Mouse (Mus musculus): ENCODE measurements around the gene Ovol1. TPM values are rescaled to one million over a fixed set of nuclear protein-coding genes. Genes with fewer than 3 reads are reported as not detected.

Ovol1 gene
- polyA plus RNA-seq, 1 experiment from 2014 or later = 0.35 TPM

DNA sequence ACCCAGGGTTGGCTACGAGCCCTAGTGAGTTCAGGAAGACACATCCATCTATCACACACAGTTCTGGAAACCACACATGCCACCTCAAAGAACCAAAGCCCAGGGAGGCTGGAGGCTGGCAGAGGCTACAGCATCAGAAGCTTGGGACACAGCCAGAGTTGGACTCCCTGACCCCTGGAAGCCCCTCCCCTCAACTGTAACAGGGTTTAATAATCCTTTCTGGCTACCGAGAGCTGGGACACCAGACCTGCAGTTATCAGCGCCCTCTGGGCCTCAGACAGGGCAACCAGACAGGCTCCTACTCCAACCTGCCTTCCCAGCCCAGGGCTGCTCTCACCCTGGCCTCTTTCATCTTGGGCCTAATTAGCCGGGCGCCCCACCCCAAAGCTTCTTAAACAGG lies 5.9 kb upstream of the Ovol1 start:
- H3K9me3 ChIP-seq (ENCODE audit: control insufficient read depth, low read length) = no peaks in the 10 kb centered on the region
- peaks cover 22% of the 10 kb centered on the region for H3K27me3 ChIP-seq (ENCODE audit: control insufficient read depth, insufficient read depth, low read length)
- no peak overlapping the region for H3K4me2 ChIP-seq (ENCODE audit: low read depth, low read length, severe bottlenecking)
- no peak overlapping the region; the same call in 1 of the 2 replicates for H3K9ac ChIP-seq (ENCODE audit: low read length)
- H3K27ac ChIP-seq (ENCODE audit: low read depth, low read length) = no peak overlapping the region
- H3K36me3 ChIP-seq (ENCODE audit: control insufficient read depth, insufficient read depth, low read length) = no peaks in the 10 kb centered on the region
- H3K4me1 ChIP-seq (replicated peaks; ENCODE audit: control insufficient read depth, insufficient read depth, low read length) = peaks cover 8% of the 10 kb centered on the region; the same call in 1 of the 2 replicates
- WGBS = 50% methylated on average over 5 of the region's 5 CpGs
- no peak overlapping the region for H3K4me3 ChIP-seq (ENCODE audit: low read depth, low read length)
- ATAC-seq (replicated peaks; ENCODE audit: low FRiP score) (no peak), DNase-seq (ENCODE audit: low spot score) (no peak)

DNA sequence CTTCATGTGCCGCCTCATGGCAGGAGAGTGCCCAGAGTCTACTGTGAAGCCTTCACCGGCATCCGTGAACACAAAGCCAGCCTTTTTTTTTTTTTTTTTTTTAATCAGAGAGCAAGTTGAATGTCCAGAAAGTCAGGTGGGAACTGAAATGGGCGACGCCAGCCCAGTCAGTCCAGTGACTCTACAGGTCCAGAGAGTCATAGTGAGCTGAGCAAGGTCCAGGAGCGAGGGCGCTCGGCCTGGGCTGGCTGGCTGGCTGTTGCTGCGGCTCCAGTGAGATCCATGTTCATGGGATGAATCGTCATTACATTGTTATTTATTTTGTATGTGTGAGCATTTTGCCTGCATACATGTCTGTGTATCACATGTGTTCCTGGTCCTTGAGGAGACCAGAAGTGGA lies 2.3 kb upstream of the Ovol1 start:
- H3K27ac ChIP-seq (ENCODE audit: low read depth, low read length) = no peak overlapping the region
- WGBS = 90% methylated on average over 10 of the region's 10 CpGs
- no peak for DNase-seq (ENCODE audit: low spot score)
- no peaks in the 10 kb centered on the region for H3K36me3 ChIP-seq (ENCODE audit: control insufficient read depth, insufficient read depth, low read length)
- no peaks in the 10 kb centered on the region for H3K9me3 ChIP-seq (ENCODE audit: control insufficient read depth, low read length)
- H3K27me3 ChIP-seq (ENCODE audit: control insufficient read depth, insufficient read depth, low read length) = peaks cover 57% of the 10 kb centered on the region
- H3K4me2 ChIP-seq (ENCODE audit: low read depth, low read length, severe bottlenecking) = no peak overlapping the region
- H3K9ac ChIP-seq (ENCODE audit: low read length) = no peak overlapping the region
- no peak overlapping the region for H3K4me3 ChIP-seq (ENCODE audit: low read depth, low read length)
- peaks cover 11% of the 10 kb centered on the region for H3K4me1 ChIP-seq (replicated peaks; ENCODE audit: control insufficient read depth, insufficient read depth, low read length)
- no peak for ATAC-seq (replicated peaks; ENCODE audit: low FRiP score)

GRCm38 (mm10) chr19:5561886-5562285 lies 1.4 kb upstream of the Ovol1 start:
- Histone ChIP-seq H3K27ac (ENCODE audit: low read depth, low read length) (no peak overlapping the region), H3K4me3 (ENCODE audit: low read depth, low read length) (no peak overlapping the region), H3K27me3 (ENCODE audit: control insufficient read depth, insufficient read depth, low read length) (peaks cover 61% of the 10 kb centered on the region), H3K9ac (ENCODE audit: low read length) (no peak overlapping the region), H3K4me1 (replicated peaks; ENCODE audit: control insufficient read depth, insufficient read depth, low read length) (peaks cover 11% of the 10 kb centered on the region), H3K9me3 (ENCODE audit: control insufficient read depth, low read length) (no peaks in the 10 kb centered on the region), H3K36me3 (ENCODE audit: control insufficient read depth, insufficient read depth, low read length) (no peaks in the 10 kb centered on the region), H3K4me2 (ENCODE audit: low read depth, low read length, severe bottlenecking) (no peak overlapping the region)
- WGBS = 52% methylated on average over 3 of the region's 3 CpGs
- no peak for DNase-seq (ENCODE audit: low spot score)
- ATAC-seq (replicated peaks; ENCODE audit: low FRiP score) = no peak

DNA sequence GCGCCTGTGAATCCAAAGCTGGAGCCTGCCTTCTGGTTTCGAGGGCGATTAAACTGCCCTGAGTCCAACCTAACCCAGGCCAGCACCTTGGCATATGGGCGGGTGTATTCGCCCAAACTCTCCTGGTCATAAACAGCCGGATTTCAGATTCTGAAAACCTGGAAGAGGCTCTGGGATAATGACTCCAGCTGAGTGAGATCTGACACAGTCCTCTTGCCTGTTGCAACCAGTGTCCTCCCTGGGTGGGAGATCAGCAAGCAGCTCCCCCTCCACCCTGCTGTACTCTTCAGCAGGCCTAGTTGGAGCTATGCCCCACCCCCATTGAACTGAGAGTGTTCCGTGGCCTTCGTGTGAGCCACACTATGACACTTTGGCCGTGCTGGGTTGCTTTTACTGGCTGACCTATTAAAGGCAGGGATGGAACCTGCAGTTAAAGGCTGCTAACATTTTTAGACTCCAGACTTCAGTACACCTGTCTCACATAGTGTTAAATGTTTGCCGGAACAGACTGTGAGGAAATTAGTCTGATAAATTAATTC lies 875 bp upstream of the Ovol1 start:
- H3K4me1 ChIP-seq (replicated peaks; ENCODE audit: control insufficient read depth, insufficient read depth, low read length) = peaks cover 11% of the 10 kb centered on the region
- no peak for DNase-seq (ENCODE audit: low spot score)
- no peaks in the 10 kb centered on the region for H3K9me3 ChIP-seq (ENCODE audit: control insufficient read depth, low read length)
- H3K36me3 ChIP-seq (ENCODE audit: control insufficient read depth, insufficient read depth, low read length) = no peaks in the 10 kb centered on the region
- no peak overlapping the region for H3K9ac ChIP-seq (ENCODE audit: low read length)
- no peak for ATAC-seq (replicated peaks; ENCODE audit: low FRiP score)
- no peak overlapping the region for H3K27ac ChIP-seq (ENCODE audit: low read depth, low read length)
- H3K27me3 ChIP-seq (ENCODE audit: control insufficient read depth, insufficient read depth, low read length) = peaks cover 58% of the 10 kb centered on the region
- peak overlapping the region; percentile 21; the same call in 1 of the 2 replicates for H3K4me3 ChIP-seq (ENCODE audit: low read depth, low read length)
- no peak overlapping the region for H3K4me2 ChIP-seq (ENCODE audit: low read depth, low read length, severe bottlenecking)
- WGBS = 17% methylated on average over 10 of the region's 10 CpGs

DNA sequence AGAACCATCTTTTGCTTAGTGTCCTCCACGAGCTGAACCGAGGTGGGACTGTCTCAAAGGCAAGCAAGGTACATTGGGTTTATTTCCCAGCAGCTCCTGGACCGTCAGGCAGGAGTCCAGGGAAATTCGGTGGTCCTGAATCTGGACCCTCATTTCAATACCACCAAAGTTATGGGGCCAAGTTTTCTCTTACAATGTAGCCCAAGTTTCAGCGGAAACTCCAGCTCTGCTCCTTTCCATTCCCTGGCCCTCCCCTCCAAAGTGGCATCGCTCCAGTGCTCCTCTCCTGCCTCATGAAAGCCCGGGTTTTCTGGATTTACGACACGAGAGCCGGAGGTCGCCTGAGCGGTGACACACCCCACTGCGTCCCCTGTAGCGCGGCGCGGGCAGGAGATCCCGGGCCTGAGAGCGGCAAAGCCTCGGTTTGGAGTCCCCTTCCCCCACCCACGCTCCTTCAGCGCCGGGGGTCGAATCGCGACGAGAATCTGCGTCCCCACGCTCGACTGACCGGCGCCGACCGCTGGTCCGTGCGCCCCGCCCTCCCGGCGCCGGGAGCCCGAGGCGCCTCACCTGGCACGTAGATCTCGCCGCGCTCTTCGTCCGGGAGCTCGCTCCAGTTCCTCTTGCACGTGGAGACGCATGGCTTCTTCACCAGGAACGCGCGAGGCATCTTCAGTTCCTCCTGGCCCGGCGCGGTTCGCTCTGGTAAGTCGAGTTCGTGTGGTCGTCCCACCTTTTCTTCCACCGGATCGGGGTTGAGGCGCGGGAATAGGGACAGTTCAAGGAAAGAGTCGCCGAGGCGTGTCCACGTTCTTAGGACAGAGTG lies 602 bp downstream of the Ovol1 start:
- peaks cover 58% of the 10 kb centered on the region for H3K27me3 ChIP-seq (ENCODE audit: control insufficient read depth, insufficient read depth, low read length)
- peak overlapping the region; percentile 52 for H3K4me2 ChIP-seq (ENCODE audit: low read depth, low read length, severe bottlenecking)
- 1% methylated on average over 69 of the region's 69 CpGs for WGBS
- no peak overlapping the region for H3K9ac ChIP-seq (ENCODE audit: low read length)
- ATAC-seq (replicated peaks; ENCODE audit: low FRiP score) (no peak), DNase-seq (ENCODE audit: low spot score) (no peak)
- no peak overlapping the region for H3K27ac ChIP-seq (ENCODE audit: low read depth, low read length)
- H3K4me3 ChIP-seq (ENCODE audit: low read depth, low read length) = peak overlapping the region; percentile 21
- no peaks in the 10 kb centered on the region for H3K9me3 ChIP-seq (ENCODE audit: control insufficient read depth, low read length)
- H3K4me1 ChIP-seq (replicated peaks; ENCODE audit: control insufficient read depth, insufficient read depth, low read length) = peaks cover 11% of the 10 kb centered on the region
- no peaks in the 10 kb centered on the region for H3K36me3 ChIP-seq (ENCODE audit: control insufficient read depth, insufficient read depth, low read length)

DNA sequence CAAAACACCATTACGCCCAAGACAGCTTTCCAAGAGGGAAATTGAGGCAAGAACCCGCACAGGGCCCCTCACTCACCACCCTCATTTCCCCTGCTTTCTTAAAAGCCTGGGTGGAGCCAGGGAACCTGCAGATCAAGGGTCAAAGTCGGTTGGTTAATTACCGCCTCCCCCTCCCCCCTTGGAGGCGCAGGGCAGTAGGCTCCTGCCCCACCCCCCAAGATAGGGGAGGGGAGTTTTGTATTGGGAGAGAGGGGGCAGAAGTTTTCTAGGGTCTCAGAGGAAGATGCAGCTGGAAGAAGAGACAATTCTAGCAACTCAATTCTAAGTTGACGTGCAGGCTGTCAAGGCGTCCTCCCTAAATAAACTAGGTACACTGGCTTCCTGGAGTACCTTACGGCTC lies 1.2 kb downstream of the Ovol1 start:
- no peak overlapping the region for H3K4me2 ChIP-seq (ENCODE audit: low read depth, low read length, severe bottlenecking)
- H3K27me3 ChIP-seq (ENCODE audit: control insufficient read depth, insufficient read depth, low read length) = peaks cover 58% of the 10 kb centered on the region
- H3K36me3 ChIP-seq (ENCODE audit: control insufficient read depth, insufficient read depth, low read length) = no peaks in the 10 kb centered on the region
- no peak overlapping the region for H3K4me3 ChIP-seq (ENCODE audit: low read depth, low read length)
- no peaks in the 10 kb centered on the region for H3K9me3 ChIP-seq (ENCODE audit: control insufficient read depth, low read length)
- 17% methylated on average over 8 of the region's 8 CpGs for WGBS
- H3K9ac ChIP-seq (ENCODE audit: low read length) = no peak overlapping the region
- no peak overlapping the region for H3K27ac ChIP-seq (ENCODE audit: low read depth, low read length)
- no peak for ATAC-seq (replicated peaks; ENCODE audit: low FRiP score)
- no peak for DNase-seq (ENCODE audit: low spot score)
- H3K4me1 ChIP-seq (replicated peaks; ENCODE audit: control insufficient read depth, insufficient read depth, low read length) = peaks cover 11% of the 10 kb centered on the region

GRCm38 (mm10) chr19:5558770-5559169 lies 1.7 kb downstream of the Ovol1 start:
- WGBS = 56% methylated on average over 8 of the region's 8 CpGs
- Histone ChIP-seq H3K4me3 (ENCODE audit: low read depth, low read length) (no peak overlapping the region), H3K4me2 (ENCODE audit: low read depth, low read length, severe bottlenecking) (no peak overlapping the region), H3K9me3 (ENCODE audit: control insufficient read depth, low read length) (no peaks in the 10 kb centered on the region), H3K9ac (ENCODE audit: low read length) (no peak overlapping the region), H3K27ac (ENCODE audit: low read depth, low read length) (no peak overlapping the region), H3K27me3 (ENCODE audit: control insufficient read depth, insufficient read depth, low read length) (peaks cover 58% of the 10 kb centered on the region), H3K36me3 (ENCODE audit: control insufficient read depth, insufficient read depth, low read length) (no peaks in the 10 kb centered on the region), H3K4me1 (replicated peaks; ENCODE audit: control insufficient read depth, insufficient read depth, low read length) (peaks cover 11% of the 10 kb centered on the region)
- ATAC-seq (replicated peaks; ENCODE audit: low FRiP score) (no peak), DNase-seq (ENCODE audit: low spot score) (no peak)

- Histone ChIP-seq H3K27me3 (ENCODE audit: control insufficient read depth, insufficient read depth, low read length) (peaks cover 56% of the 10 kb centered on the region), H3K4me3 (ENCODE audit: low read depth, low read length) (no peak overlapping the region), H3K36me3 (ENCODE audit: control insufficient read depth, insufficient read depth, low read length) (no peaks in the 10 kb centered on the region), H3K4me1 (replicated peaks; ENCODE audit: control insufficient read depth, insufficient read depth, low read length) (peaks cover 11% of the 10 kb centered on the region), H3K9ac (ENCODE audit: low read length) (no peak overlapping the region), H3K9me3 (ENCODE audit: control insufficient read depth, low read length) (no peaks in the 10 kb centered on the region), H3K27ac (ENCODE audit: low read depth, low read length) (no peak overlapping the region), H3K4me2 (ENCODE audit: low read depth, low read length, severe bottlenecking) (no peak overlapping the region)
- 43% methylated on average over 7 of the region's 7 CpGs for WGBS
- DNase-seq (ENCODE audit: low spot score) = no peak
- no peak for ATAC-seq (replicated peaks; ENCODE audit: low FRiP score)
These were observed 2.3 kb downstream of the Ovol1 start for GRCm38 (mm10) chr19:5558169-5558568.

GRCm38 (mm10) chr19:5554212-5554611 lies 6.2 kb downstream of the Ovol1 start:
- H3K36me3 ChIP-seq (ENCODE audit: control insufficient read depth, insufficient read depth, low read length) = no peaks in the 10 kb centered on the region
- WGBS = 74% methylated on average over 14 of the region's 14 CpGs
- no peak overlapping the region for H3K4me3 ChIP-seq (ENCODE audit: low read depth, low read length)
- peaks cover 20% of the 10 kb centered on the region for H3K27me3 ChIP-seq (ENCODE audit: control insufficient read depth, insufficient read depth, low read length)
- DNase-seq (ENCODE audit: low spot score) (no peak), ATAC-seq (replicated peaks; ENCODE audit: low FRiP score) (no peak)
- no peak overlapping the region for H3K4me2 ChIP-seq (ENCODE audit: low read depth, low read length, severe bottlenecking)
- H3K27ac ChIP-seq (ENCODE audit: low read depth, low read length) = no peak overlapping the region
- no peak overlapping the region for H3K9ac ChIP-seq (ENCODE audit: low read length)
- H3K9me3 ChIP-seq (ENCODE audit: control insufficient read depth, low read length) = no peaks in the 10 kb centered on the region
- H3K4me1 ChIP-seq (replicated peaks; ENCODE audit: control insufficient read depth, insufficient read depth, low read length) = no peaks in the 10 kb centered on the region
